Mouse (Mus musculus): ENCODE data around the gene Phf14.

DNA sequence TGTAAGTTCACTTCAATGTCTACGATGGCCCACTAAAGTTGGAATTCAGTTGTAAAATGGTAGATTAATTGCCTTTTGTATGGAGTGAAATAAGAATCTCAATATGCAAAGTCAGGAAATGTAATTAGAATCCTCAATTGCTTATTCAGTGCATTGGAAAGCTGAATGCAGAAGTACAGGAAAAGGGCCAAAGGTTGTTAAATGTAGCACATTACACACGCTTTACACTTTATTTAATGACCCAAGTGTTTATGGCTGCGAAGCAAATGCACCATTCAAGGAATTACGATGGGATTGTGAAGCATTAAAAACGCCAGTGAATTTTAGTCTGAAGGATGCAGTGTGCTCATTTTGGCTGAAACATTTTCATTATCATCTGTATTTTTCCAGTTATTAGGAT lies 167.0 kb downstream of the Phf14 start:
- TF ChIP-seq CTCF (IDR thresholded peaks at IDR 0.05; ENCODE audit: extremely low read depth, insufficient read length, insufficient replicate concordance, low read depth, low read length), result no peak
- TF ChIP-seq POLR2A (IDR thresholded peaks at IDR 0.05; ENCODE audit: low read depth, low read length), result no peak

Data from small intestine, adult 2 months (tissue).